Mouse (Mus musculus): ENCODE measurements around the gene Limk1.

The Limk1 gene

GRCm38 (mm10) chr5:134630835-134631234, 57.6 kb downstream of the Limk1 start:
- DNase-seq (ENCODE audit: extremely low spot score): no peak

- DNase-seq (ENCODE audit: extremely low spot score): no peak
Observed at GRCm38 (mm10) chr5:134629508-134629907, 58.9 kb downstream of the Limk1 start.

GRCm38 (mm10) chr5:134622069-134622468, 66.3 kb downstream of the Limk1 start:
- DNase-seq (ENCODE audit: extremely low spot score): no peak

- DNase-seq (ENCODE audit: extremely low spot score): no peak
Observed at GRCm38 (mm10) chr5:134621099-134621640, 67.2 kb downstream of the Limk1 start.

GRCm38 (mm10) chr5:134620457-134620856, 67.9 kb downstream of the Limk1 start:
- no peak for DNase-seq (ENCODE audit: extremely low spot score)

GRCm38 (mm10) chr5:134617071-134617470, 71.3 kb downstream of the Limk1 start:
- DNase-seq (ENCODE audit: extremely low spot score): peak; percentile 42

GRCm38 (mm10) chr5:134615780-134616179, 72.6 kb downstream of the Limk1 start:
- DNase-seq (ENCODE audit: extremely low spot score): no peak

- DNase-seq (ENCODE audit: extremely low spot score): no peak
Observed at GRCm38 (mm10) chr5:134615380-134615779, 73.0 kb downstream of the Limk1 start.

- no peak for DNase-seq (ENCODE audit: extremely low spot score)
Observed at GRCm38 (mm10) chr5:134614802-134615201, 73.6 kb downstream of the Limk1 start, which contains the start of gene Lat2. Gene Lat2, minus strand, starts transcription at chr5:134615025.

- DNase-seq (ENCODE audit: extremely low spot score): no peak
Observed at GRCm38 (mm10) chr5:134614296-134614695, 74.1 kb downstream of the Limk1 start.

- no peak for DNase-seq (ENCODE audit: extremely low spot score)
Observed at GRCm38 (mm10) chr5:134613727-134614126, 74.7 kb downstream of the Limk1 start.

GRCm38 (mm10) chr5:134611810-134612521, 76.4 kb downstream of the Limk1 start:
- no peak for DNase-seq (ENCODE audit: extremely low spot score)

- no peak for DNase-seq (ENCODE audit: extremely low spot score)
Observed at GRCm38 (mm10) chr5:134609916-134610643, 78.3 kb downstream of the Limk1 start.

GRCm38 (mm10) chr5:134607121-134607520, 81.3 kb downstream of the Limk1 start:
- no peak for DNase-seq (ENCODE audit: extremely low spot score)

- no peak for DNase-seq (ENCODE audit: extremely low spot score)
Observed at GRCm38 (mm10) chr5:134606314-134606713, 82.1 kb downstream of the Limk1 start.
